Mouse (Mus musculus) left cerebral cortex, adult 8-10 months (tissue): ENCODE measurements around the gene Klc2. TPM values are rescaled to one million over a fixed set of nuclear protein-coding genes. Genes with fewer than 3 reads are reported as not detected.

Source experiments
- total RNA-seq, 4 experiments: library from RNA; stranded (reverse); gene quantifications; 2 replicates each; pipeline ENCODE4 v1.2.4; 2022

Gene Klc2
- total RNA-seq, 4 experiments from 2014 or later, result 237 to 265 (median 247) TPM

Other genes starting within 250 kb of the Klc2 start
- gene Actn3, start 240.7 kb downstream of the Klc2 start, total RNA-seq, result 1 to 10 TPM; 1.2 to 5.7 (median 3.2) TPM
- 10 to 100 TPM; 22.4 to 30.1 (median 23.7) TPM for gene Zdhhc24, start 239.9 kb downstream of the Klc2 start, total RNA-seq
- 10 to 100 TPM; 32.5 to 38.2 (median 36.5) TPM for gene Bbs1, start 211.9 kb downstream of the Klc2 start, total RNA-seq
- 10 to 100 TPM; 39.2 to 45.0 (median 41.7) TPM for gene Dpp3, start 190.3 kb downstream of the Klc2 start, total RNA-seq
- gene Peli3, start 175.4 kb downstream of the Klc2 start, total RNA-seq, result 10 to 100 TPM; 25.3 to 33.8 (median 30.9) TPM
- gene Mrpl11, start 156.4 kb downstream of the Klc2 start, total RNA-seq, result 10 to 100 TPM; 57.1 to 61.5 (median 59.4) TPM
- 10 to 100 TPM in 1 of 4 experiments, 1 to 10 TPM in 3; 6.2 to 16.4 (median 7.4) TPM for gene Npas4, start 128.2 kb downstream of the Klc2 start, total RNA-seq
- gene Slc29a2, start 94.7 kb downstream of the Klc2 start, total RNA-seq, result 10 to 100 TPM; 11.6 to 17.6 (median 13.5) TPM
- 100 to 1,000 TPM; 129 to 141 (median 138) TPM for gene B4gat1, start 79.7 kb downstream of the Klc2 start, total RNA-seq
- 1 to 10 TPM; 3.2 to 6.4 (median 4.7) TPM for gene AC124502.3, start 79.7 kb downstream of the Klc2 start, total RNA-seq
- 10 to 100 TPM; 23.7 to 29.7 (median 25.4) TPM for gene Brms1, start 77.2 kb downstream of the Klc2 start, total RNA-seq
- 10 to 100 TPM; 72.9 to 88.1 (median 78.2) TPM for gene Rin1, start 68.1 kb downstream of the Klc2 start, total RNA-seq
- 1 to 10 TPM; 5.3 to 6.6 (median 6.1) TPM for gene Cd248, start 50.5 kb downstream of the Klc2 start, total RNA-seq
- gene Tmem151a, start 33.0 kb downstream of the Klc2 start, total RNA-seq, result 100 to 1,000 TPM; 135 to 156 (median 139) TPM
- 10 to 100 TPM; 25.3 to 31.3 (median 28.6) TPM for gene Yif1a, start 30.0 kb downstream of the Klc2 start, total RNA-seq
- 100 to 1,000 TPM; 172 to 193 (median 184) TPM for gene Cnih2, start 20.0 kb downstream of the Klc2 start, total RNA-seq
- gene Rab1b, start 11.5 kb downstream of the Klc2 start, total RNA-seq, result 100 to 1,000 TPM; 146 to 171 (median 156) TPM
- gene Pacs1, start 154.6 kb upstream of the Klc2 start, total RNA-seq, result 10 to 100 TPM; 63.3 to 64.7 (median 64.5) TPM
- 100 to 1,000 TPM; 201 to 220 (median 207) TPM for gene Sf3b2, start 176.9 kb upstream of the Klc2 start, total RNA-seq
- 10 to 100 TPM; 55.7 to 57.0 (median 56.3) TPM for gene Gal3st3, start 179.8 kb upstream of the Klc2 start, total RNA-seq
- gene Catsper1, start 217.2 kb upstream of the Klc2 start, total RNA-seq, result not detected
- gene Cst6, start 231.0 kb upstream of the Klc2 start, total RNA-seq, result 10 to 100 TPM; 21.5 to 39.4 (median 34.1) TPM
- gene Eif1ad, start 248.2 kb upstream of the Klc2 start, total RNA-seq, result 10 to 100 TPM; 22.1 to 29.0 (median 23.8) TPM
- 10 to 100 TPM; 66.5 to 85.5 (median 77.9) TPM for gene Banf1, start 248.6 kb upstream of the Klc2 start, total RNA-seq